Mouse (Mus musculus) midbrain, embryonic 11.5 days (tissue): Measurements from ENCODE around the gene Ush2a. TPM values are rescaled to one million over a fixed set of nuclear protein-coding genes. Genes with fewer than 3 reads are reported as not detected.
A peak's percentile ranks its signal among the peaks of the same experiment; 100 is the strongest.

ENCODE experiments used
- ATAC-seq: fragments of 200-750 bp; cut with Nextera tagmentation; 2 replicates; pipeline ENCODE4 v1.8.0; 2017; ENCODE audit warnings: moderate TSS enrichment, moderate library complexity; ENCODE audit not compliant: low FRiP score
- DNase-seq: peaks from one replicate; pipeline ENCODE4 v3.0.0; 2015; ENCODE audit warnings: low spot score; ENCODE audit errors: missing footprints
- H3K27ac ChIP-seq: fragments of 300-500 bp; sonication (generic); 2 replicates; pipeline ENCODE4 v1.5.1; 2014; ENCODE audit warnings: low read depth, low read length
- H3K27me3 ChIP-seq: fragments of 300-500 bp; sonication (generic); 2 replicates; pipeline ENCODE4 v1.6.1; 2014; ENCODE audit warnings: mild to moderate bottlenecking, low read length, moderate library complexity, mixed read lengths; ENCODE audit not compliant: control insufficient read depth, insufficient read depth
- H3K36me3 ChIP-seq: fragments of 300-500 bp; sonication (generic); 2 replicates; pipeline ENCODE4 v1.6.1; 2014; ENCODE audit warnings: mild to moderate bottlenecking, low read length, moderate library complexity, mixed read lengths; ENCODE audit not compliant: control insufficient read depth, insufficient read depth
- H3K4me1 ChIP-seq: fragments of 300-500 bp; sonication (generic); 2 replicates; pipeline ENCODE4 v1.6.1; 2014; ENCODE audit warnings: low read length; ENCODE audit not compliant: control insufficient read depth, insufficient read depth
- H3K4me2 ChIP-seq: fragments of 300-500 bp; sonication (generic); 2 replicates; pipeline ENCODE4 v1.6.1; 2014; ENCODE audit warnings: mild to moderate bottlenecking, moderate library complexity
- H3K4me3 ChIP-seq: fragments of 300-500 bp; sonication (generic); 2 replicates; pipeline ENCODE4 v1.5.1; 2014; ENCODE audit warnings: low read depth, low read length
- H3K9ac ChIP-seq: fragments of 300-500 bp; sonication (generic); 2 replicates; pipeline ENCODE4 v1.6.1; 2014; ENCODE audit warnings: low read length
- H3K9me3 ChIP-seq: fragments of 300-500 bp; sonication (generic); 2 replicates; pipeline ENCODE4 v1.6.1; 2016; ENCODE audit warnings: low read length; ENCODE audit not compliant: control insufficient read depth
- WGBS: fragments of 180-500 bp; shearing (Covaris S2); extraction: QIAGEN DNeasy Blood & Tissue Kit; methylation state at CpG from one replicate; pipeline ENCODE4 v1.1.7; 2014; 5-methylcytosine and 5-hydroxymethylcytosine counted together
- polyA plus RNA-seq: library from polyadenylated mRNA; unstranded; fragments of >200 nt; fragmentation: Nextera tagmentation; extraction: Ambion mirVana; gene quantifications from 2 replicates; pipeline ENCODE4 v1.2.1, GENCODE M21; 2014

Ush2a gene
- polyA plus RNA-seq, 1 experiment from 2014 or later, result 0.04 TPM

- Histone ChIP-seq H3K9ac (no peak overlapping the region), H3K36me3 (no peaks in the 10 kb centered on the region), H3K4me1 (no peaks in the 10 kb centered on the region), H3K9me3 (no peaks in the 10 kb centered on the region), H3K4me2 (no peak overlapping the region), H3K4me3 (no peak overlapping the region), H3K27ac (no peak overlapping the region), H3K27me3 (no peaks in the 10 kb centered on the region)
- 89% methylated on average over 7 of the region's 7 CpGs for WGBS
- ATAC-seq, result no peak
- no peak for DNase-seq
These were observed 336.2 kb downstream of the Ush2a start for GRCm38 (mm10) chr1:188598052-188598451.

GRCm38 (mm10) chr1:188599134-188599533, 337.3 kb downstream of the Ush2a start:
- Histone ChIP-seq H3K36me3 (no peaks in the 10 kb centered on the region), H3K9ac (no peak overlapping the region), H3K4me2 (no peak overlapping the region), H3K4me1 (no peaks in the 10 kb centered on the region), H3K27ac (no peak overlapping the region), H3K27me3 (no peaks in the 10 kb centered on the region), H3K4me3 (no peak overlapping the region), H3K9me3 (no peaks in the 10 kb centered on the region)
- ATAC-seq (no peak), DNase-seq (no peak)
- 93% methylated on average over 8 of the region's 8 CpGs for WGBS

- no peak overlapping the region for H3K27ac ChIP-seq
- no peaks in the 10 kb centered on the region for H3K9me3 ChIP-seq
- H3K36me3 ChIP-seq, result no peaks in the 10 kb centered on the region
- H3K4me3 ChIP-seq, result no peak overlapping the region
- H3K27me3 ChIP-seq, result no peaks in the 10 kb centered on the region
- no peak overlapping the region for H3K9ac ChIP-seq
- ATAC-seq (no peak), DNase-seq (no peak)
- H3K4me1 ChIP-seq, result no peaks in the 10 kb centered on the region
- no peak overlapping the region for H3K4me2 ChIP-seq
These were observed 344.6 kb downstream of the Ush2a start for GRCm38 (mm10) chr1:188606450-188606849.

GRCm38 (mm10) chr1:188616547-188616946, 354.7 kb downstream of the Ush2a start:
- Histone ChIP-seq H3K27ac (no peak overlapping the region), H3K27me3 (no peaks in the 10 kb centered on the region), H3K9ac (no peak overlapping the region), H3K4me2 (no peak overlapping the region), H3K36me3 (no peaks in the 10 kb centered on the region), H3K4me3 (no peak overlapping the region), H3K9me3 (no peaks in the 10 kb centered on the region), H3K4me1 (no peaks in the 10 kb centered on the region)
- ATAC-seq, result no peak
- DNase-seq, result no peak
- 85% methylated on average over 5 of the region's 5 CpGs for WGBS

GRCm38 (mm10) chr1:188633736-188634135, 371.9 kb downstream of the Ush2a start:
- WGBS, result 57% methylated on average over 4 of the region's 4 CpGs
- Histone ChIP-seq H3K9ac (no peak overlapping the region), H3K9me3 (no peaks in the 10 kb centered on the region), H3K36me3 (no peaks in the 10 kb centered on the region), H3K27me3 (no peaks in the 10 kb centered on the region), H3K4me2 (no peak overlapping the region), H3K27ac (no peak overlapping the region), H3K4me3 (no peak overlapping the region), H3K4me1 (no peaks in the 10 kb centered on the region)
- peak; percentile 88 for DNase-seq
- no peak for ATAC-seq

GRCm38 (mm10) chr1:188639666-188640065, 377.8 kb downstream of the Ush2a start:
- no peak overlapping the region for H3K4me2 ChIP-seq
- H3K9ac ChIP-seq, result no peak overlapping the region
- H3K27me3 ChIP-seq, result no peaks in the 10 kb centered on the region
- no peak overlapping the region for H3K27ac ChIP-seq
- no peaks in the 10 kb centered on the region for H3K36me3 ChIP-seq
- H3K4me3 ChIP-seq, result no peak overlapping the region
- no peaks in the 10 kb centered on the region for H3K4me1 ChIP-seq
- no peak for DNase-seq
- H3K9me3 ChIP-seq, result no peaks in the 10 kb centered on the region
- ATAC-seq, result no peak

GRCm38 (mm10) chr1:188643156-188643555, 381.3 kb downstream of the Ush2a start:
- Histone ChIP-seq H3K9me3 (no peaks in the 10 kb centered on the region), H3K4me2 (no peak overlapping the region), H3K4me3 (no peak overlapping the region), H3K27ac (no peak overlapping the region), H3K36me3 (no peaks in the 10 kb centered on the region), H3K9ac (no peak overlapping the region), H3K27me3 (no peaks in the 10 kb centered on the region), H3K4me1 (no peaks in the 10 kb centered on the region)
- DNase-seq (no peak), ATAC-seq (no peak)
- WGBS, result 86% methylated on average over 3 of the region's 3 CpGs

GRCm38 (mm10) chr1:188653001-188653400, 391.2 kb downstream of the Ush2a start:
- H3K4me2 ChIP-seq, result no peak overlapping the region
- no peaks in the 10 kb centered on the region for H3K9me3 ChIP-seq
- DNase-seq (peak; percentile 70), ATAC-seq (no peak)
- H3K27ac ChIP-seq, result no peak overlapping the region
- no peak overlapping the region for H3K9ac ChIP-seq
- no peak overlapping the region for H3K4me3 ChIP-seq
- H3K4me1 ChIP-seq, result peaks cover 4% of the 10 kb centered on the region
- WGBS, result 84% methylated on average over 3 of the region's 3 CpGs
- H3K36me3 ChIP-seq, result no peaks in the 10 kb centered on the region
- no peaks in the 10 kb centered on the region for H3K27me3 ChIP-seq

GRCm38 (mm10) chr1:188656121-188656520, 394.3 kb downstream of the Ush2a start:
- H3K27me3 ChIP-seq, result no peaks in the 10 kb centered on the region; the same call in 1 of the 2 replicates
- H3K9ac ChIP-seq, result no peak overlapping the region
- peak overlapping the region; percentile 12; the same call in 1 of the 2 replicates for H3K4me2 ChIP-seq
- 18% methylated on average over 12 of the region's 12 CpGs for WGBS
- H3K4me3 ChIP-seq, result no peak overlapping the region
- ATAC-seq (no peak), DNase-seq (peak; percentile 87)
- H3K4me1 ChIP-seq, result peaks cover 15% of the 10 kb centered on the region
- H3K9me3 ChIP-seq, result no peaks in the 10 kb centered on the region
- H3K27ac ChIP-seq, result no peak overlapping the region
- no peaks in the 10 kb centered on the region for H3K36me3 ChIP-seq

GRCm38 (mm10) chr1:188659159-188659558, 397.3 kb downstream of the Ush2a start:
- peaks cover 20% of the 10 kb centered on the region for H3K4me1 ChIP-seq
- ATAC-seq (no peak), DNase-seq (peak; percentile 85)
- no peak overlapping the region for H3K4me3 ChIP-seq
- H3K36me3 ChIP-seq, result no peaks in the 10 kb centered on the region
- no peak overlapping the region for H3K9ac ChIP-seq
- 6% methylated on average over 3 of the region's 3 CpGs for WGBS
- H3K4me2 ChIP-seq, result no peak overlapping the region
- H3K27ac ChIP-seq, result no peak overlapping the region
- H3K9me3 ChIP-seq, result no peaks in the 10 kb centered on the region
- no peaks in the 10 kb centered on the region; the same call in 1 of the 2 replicates for H3K27me3 ChIP-seq
